Mouse (Mus musculus): ENCODE data around the gene Tcf7l1. TPM values are rescaled to one million over a fixed set of nuclear protein-coding genes. Genes with fewer than 3 reads are reported as not detected.

The Tcf7l1 gene
- polyA plus RNA-seq, 1 experiment from 2014 or later = 7.0 TPM

GRCm38 (mm10) chr6:72692469-72692868 lies 96.6 kb downstream of the Tcf7l1 start:
- H3K36me3 ChIP-seq = no peaks in the 10 kb centered on the region
- no peaks in the 10 kb centered on the region for H3K9me3 ChIP-seq (replicated peaks)
- no peak overlapping the region for H3K27ac ChIP-seq (replicated peaks)
- ATAC-seq (ENCODE audit: low FRiP score) = no peak
- no peak overlapping the region for H3K4me3 ChIP-seq (replicated peaks)
- no peak overlapping the region for H3K4me2 ChIP-seq
- no peak overlapping the region for H3K9ac ChIP-seq (replicated peaks)
- no peaks in the 10 kb centered on the region for H3K27me3 ChIP-seq (replicated peaks)
- H3K4me1 ChIP-seq = peaks cover 20% of the 10 kb centered on the region
- 73% methylated on average over 6 of the region's 6 CpGs for WGBS

- H3K9ac ChIP-seq (replicated peaks) = no peak overlapping the region
- no peak for ATAC-seq (ENCODE audit: low FRiP score)
- no peaks in the 10 kb centered on the region for H3K36me3 ChIP-seq
- no peaks in the 10 kb centered on the region for H3K9me3 ChIP-seq (replicated peaks)
- H3K4me2 ChIP-seq = no peak overlapping the region
- no peak overlapping the region for H3K27ac ChIP-seq (replicated peaks)
- no peaks in the 10 kb centered on the region for H3K27me3 ChIP-seq (replicated peaks)
- no peak overlapping the region for H3K4me3 ChIP-seq (replicated peaks)
- WGBS = 92% methylated on average over 9 of the region's 9 CpGs
- peaks cover 10% of the 10 kb centered on the region; the same call in 1 of the 2 replicates for H3K4me1 ChIP-seq
Measured at GRCm38 (mm10) chr6:72691549-72691948, 97.5 kb downstream of the Tcf7l1 start.

GRCm38 (mm10) chr6:72690595-72690994 lies 98.5 kb downstream of the Tcf7l1 start:
- H3K4me1 ChIP-seq = peaks cover 11% of the 10 kb centered on the region
- no peak overlapping the region for H3K4me3 ChIP-seq (replicated peaks)
- no peak for ATAC-seq (ENCODE audit: low FRiP score)
- no peaks in the 10 kb centered on the region for H3K36me3 ChIP-seq
- H3K4me2 ChIP-seq = no peak overlapping the region
- WGBS = 70% methylated on average over 10 of the region's 10 CpGs
- no peaks in the 10 kb centered on the region for H3K9me3 ChIP-seq (replicated peaks)
- no peaks in the 10 kb centered on the region for H3K27me3 ChIP-seq (replicated peaks)
- H3K9ac ChIP-seq (replicated peaks) = no peak overlapping the region
- H3K27ac ChIP-seq (replicated peaks) = no peak overlapping the region

GRCm38 (mm10) chr6:72690001-72690400 lies 99.1 kb downstream of the Tcf7l1 start:
- Histone ChIP-seq H3K9me3 (replicated peaks) (no peaks in the 10 kb centered on the region), H3K9ac (replicated peaks) (no peak overlapping the region), H3K27ac (replicated peaks) (no peak overlapping the region), H3K4me1 (peaks cover 16% of the 10 kb centered on the region), H3K36me3 (no peaks in the 10 kb centered on the region), H3K4me2 (no peak overlapping the region), H3K27me3 (replicated peaks) (no peaks in the 10 kb centered on the region), H3K4me3 (replicated peaks) (no peak overlapping the region)
- 85% methylated on average over 8 of the region's 8 CpGs for WGBS
- no peak for ATAC-seq (ENCODE audit: low FRiP score)

GRCm38 (mm10) chr6:72689046-72689445 lies 100.0 kb downstream of the Tcf7l1 start:
- Histone ChIP-seq H3K9me3 (replicated peaks) (no peaks in the 10 kb centered on the region), H3K27ac (replicated peaks) (no peak overlapping the region), H3K4me1 (peaks cover 8% of the 10 kb centered on the region), H3K9ac (replicated peaks) (no peak overlapping the region), H3K4me2 (no peak overlapping the region), H3K27me3 (replicated peaks) (no peaks in the 10 kb centered on the region), H3K4me3 (replicated peaks) (no peak overlapping the region), H3K36me3 (no peaks in the 10 kb centered on the region)
- 85% methylated on average over 5 of the region's 5 CpGs for WGBS
- no peak for ATAC-seq (ENCODE audit: low FRiP score)

- ATAC-seq (ENCODE audit: low FRiP score) = no peak
- WGBS = 75% methylated on average over 9 of the region's 9 CpGs
Measured at GRCm38 (mm10) chr6:72685165-72685564, 103.9 kb downstream of the Tcf7l1 start.

GRCm38 (mm10) chr6:72684260-72684805 lies 104.7 kb downstream of the Tcf7l1 start:
- no peak overlapping the region for H3K4me2 ChIP-seq
- ATAC-seq (ENCODE audit: low FRiP score) = no peak
- H3K36me3 ChIP-seq = no peaks in the 10 kb centered on the region
- H3K27ac ChIP-seq (replicated peaks) = no peak overlapping the region
- no peak overlapping the region for H3K4me3 ChIP-seq (replicated peaks)
- 78% methylated on average over 4 of the region's 4 CpGs for WGBS
- H3K27me3 ChIP-seq (replicated peaks) = no peaks in the 10 kb centered on the region
- H3K9ac ChIP-seq (replicated peaks) = no peak overlapping the region
- H3K9me3 ChIP-seq (replicated peaks) = no peaks in the 10 kb centered on the region
- H3K4me1 ChIP-seq = peaks cover 21% of the 10 kb centered on the region

More at GRCm38 (mm10) chr6:72685165-72685564, 103.9 kb downstream of the Tcf7l1 start:
- no peak overlapping the region for H3K4me2 ChIP-seq
- H3K27me3 ChIP-seq (replicated peaks) = no peaks in the 10 kb centered on the region
- H3K36me3 ChIP-seq = no peaks in the 10 kb centered on the region
- H3K27ac ChIP-seq (replicated peaks) = no peak overlapping the region
- peaks cover 21% of the 10 kb centered on the region for H3K4me1 ChIP-seq
- H3K4me3 ChIP-seq (replicated peaks) = no peak overlapping the region
- no peaks in the 10 kb centered on the region for H3K9me3 ChIP-seq (replicated peaks)
- H3K9ac ChIP-seq (replicated peaks) = no peak overlapping the region

GRCm38 (mm10) chr6:72682238-72682637 lies 106.8 kb downstream of the Tcf7l1 start:
- no peak for ATAC-seq (ENCODE audit: low FRiP score)
- WGBS = 18% methylated on average over 4 of the region's 4 CpGs
- Histone ChIP-seq H3K4me3 (replicated peaks) (no peak overlapping the region), H3K27ac (replicated peaks) (no peak overlapping the region), H3K9ac (replicated peaks) (no peak overlapping the region), H3K36me3 (no peaks in the 10 kb centered on the region), H3K9me3 (replicated peaks) (no peaks in the 10 kb centered on the region), H3K27me3 (replicated peaks) (no peaks in the 10 kb centered on the region), H3K4me1 (peaks cover 38% of the 10 kb centered on the region), H3K4me2 (no peak overlapping the region)

GRCm38 (mm10) chr6:72680936-72681335 lies 108.1 kb downstream of the Tcf7l1 start:
- no peak overlapping the region for H3K4me2 ChIP-seq
- peaks cover 47% of the 10 kb centered on the region for H3K4me1 ChIP-seq
- H3K27ac ChIP-seq (replicated peaks) = no peak overlapping the region
- H3K4me3 ChIP-seq (replicated peaks) = no peak overlapping the region
- no peak for ATAC-seq (ENCODE audit: low FRiP score)
- no peak overlapping the region for H3K9ac ChIP-seq (replicated peaks)
- 89% methylated on average over 9 of the region's 9 CpGs for WGBS
- H3K9me3 ChIP-seq (replicated peaks) = no peaks in the 10 kb centered on the region
- no peaks in the 10 kb centered on the region for H3K27me3 ChIP-seq (replicated peaks)
- H3K36me3 ChIP-seq = no peaks in the 10 kb centered on the region

GRCm38 (mm10) chr6:72678631-72679030 lies 110.4 kb downstream of the Tcf7l1 start:
- peaks cover 40% of the 10 kb centered on the region for H3K4me1 ChIP-seq
- peak; percentile 22; the same call in 1 of the 2 replicates for ATAC-seq (ENCODE audit: low FRiP score)
- no peak overlapping the region for H3K4me2 ChIP-seq
- H3K36me3 ChIP-seq = no peaks in the 10 kb centered on the region
- no peaks in the 10 kb centered on the region for H3K27me3 ChIP-seq (replicated peaks)
- H3K4me3 ChIP-seq (replicated peaks) = no peak overlapping the region
- H3K9ac ChIP-seq (replicated peaks) = no peak overlapping the region
- H3K27ac ChIP-seq (replicated peaks) = no peak overlapping the region
- 24% methylated on average over 9 of the region's 9 CpGs for WGBS
- H3K9me3 ChIP-seq (replicated peaks) = no peaks in the 10 kb centered on the region

GRCm38 (mm10) chr6:72677510-72678220 lies 111.4 kb downstream of the Tcf7l1 start:
- 0 out of 2 replicates have a peak, but pooled peaks have one; percentile 23 for ATAC-seq (ENCODE audit: low FRiP score)
- peaks cover 43% of the 10 kb centered on the region for H3K4me1 ChIP-seq
- 13% methylated on average over 11 of the region's 11 CpGs for WGBS
- H3K27ac ChIP-seq (replicated peaks) = peak overlapping the region; percentile 58
- 0 out of 2 replicates have a peak overlapping the region, but pooled peaks have one; percentile 18 for H3K9ac ChIP-seq (replicated peaks)
- H3K4me2 ChIP-seq = peak overlapping the region; percentile 45
- H3K9me3 ChIP-seq (replicated peaks) = no peaks in the 10 kb centered on the region
- H3K36me3 ChIP-seq = no peaks in the 10 kb centered on the region
- peak overlapping the region; percentile 16 for H3K4me3 ChIP-seq (replicated peaks)
- no peaks in the 10 kb centered on the region for H3K27me3 ChIP-seq (replicated peaks)

GRCm38 (mm10) chr6:72677079-72677478 lies 112.0 kb downstream of the Tcf7l1 start:
- Histone ChIP-seq H3K36me3 (no peaks in the 10 kb centered on the region), H3K27me3 (replicated peaks) (no peaks in the 10 kb centered on the region), H3K4me3 (replicated peaks) (peak overlapping the region; percentile 16), H3K4me2 (peak overlapping the region; percentile 45), H3K27ac (replicated peaks) (peak overlapping the region; percentile 58), H3K4me1 (peaks cover 41% of the 10 kb centered on the region), H3K9me3 (replicated peaks) (no peaks in the 10 kb centered on the region), H3K9ac (replicated peaks) (0 out of 2 replicates have a peak overlapping the region, but pooled peaks have one; percentile 18)
- 0 out of 2 replicates have a peak, but pooled peaks have one; percentile 8 for ATAC-seq (ENCODE audit: low FRiP score)
- WGBS = 8% methylated on average over 10 of the region's 10 CpGs
